Mouse (Mus musculus) left cerebral cortex, postnatal 4 days (tissue): ENCODE results near the gene Glyr1. TPM values are rescaled to one million over a fixed set of nuclear protein-coding genes. Genes with fewer than 3 reads are reported as not detected.

Source experiments
- DNase-seq: peaks from one replicate; pipeline ENCODE4 v3.0.0-alpha.2; 2022
- intact Hi-C: fragments of 180-260 bp; cut with DNase I; formaldehyde crosslinking; loops from one replicate; pipeline ENCODE4 v1.15.1; 2025
- total RNA-seq, 2 experiments: library from RNA; stranded (reverse); gene quantifications; 2 replicates each; pipeline ENCODE4 v1.2.3; 2021

The Glyr1 gene
- total RNA-seq, 2 experiments from 2014 or later: 143 to 146 TPM

DNA sequence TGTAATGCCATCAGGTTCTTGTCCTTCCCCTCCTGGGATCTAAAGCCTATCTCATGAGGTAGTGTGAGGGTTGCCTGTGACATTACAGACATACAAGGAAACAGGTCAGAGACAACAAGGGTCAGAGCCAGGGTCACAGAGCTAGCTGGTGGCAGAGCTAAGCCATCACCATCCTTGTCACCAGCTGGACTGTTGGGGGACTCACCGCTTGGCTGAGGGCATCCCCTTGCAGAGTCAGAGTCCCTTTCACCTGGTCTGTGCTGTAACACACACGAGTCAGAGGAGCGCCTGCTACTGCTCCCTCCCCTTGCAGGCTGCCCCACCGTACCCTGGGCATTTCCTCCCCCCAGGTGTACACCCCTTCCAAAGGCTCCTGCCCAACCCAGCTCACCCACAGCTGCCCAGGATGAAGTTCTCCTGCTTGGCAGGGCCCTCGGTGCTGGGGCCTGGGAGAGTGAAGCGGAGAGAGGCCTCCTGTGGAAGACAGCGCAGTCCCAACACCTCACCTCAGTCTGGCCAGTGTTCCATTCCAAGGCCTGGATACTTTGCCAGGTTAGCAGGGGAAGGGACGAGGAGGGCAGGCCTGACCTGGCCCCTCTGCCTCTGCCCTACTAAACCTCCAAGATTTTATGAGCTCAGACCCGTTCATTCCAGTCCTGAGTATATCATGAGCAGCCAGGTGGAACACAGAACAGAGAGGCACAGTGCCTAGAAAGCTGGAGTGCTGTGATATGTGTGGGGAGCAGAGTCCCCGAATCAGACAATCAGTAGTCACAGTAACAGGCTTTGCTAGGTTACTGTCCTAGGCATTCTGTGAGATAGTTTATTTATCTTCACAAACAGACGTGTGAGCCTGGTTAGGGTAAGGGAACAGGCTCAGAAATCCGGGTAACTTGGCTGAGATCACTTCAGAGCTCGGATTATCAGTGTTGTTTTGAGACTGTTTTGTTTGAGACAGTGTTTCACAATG lies 37.3 kb downstream of the Glyr1 start:
- intact Hi-C loops: no loop called here
- no peak for DNase-seq

- intact Hi-C loops: no loop called here
- DNase-seq: no peak
Observed at GRCm38 (mm10) chr16:5011285-5011684, 38.4 kb downstream of the Glyr1 start.

GRCm38 (mm10) chr16:5010371-5010935 lies 39.2 kb downstream of the Glyr1 start:
- DNase-seq: no peak
- intact Hi-C loops: no loop called here

DNA sequence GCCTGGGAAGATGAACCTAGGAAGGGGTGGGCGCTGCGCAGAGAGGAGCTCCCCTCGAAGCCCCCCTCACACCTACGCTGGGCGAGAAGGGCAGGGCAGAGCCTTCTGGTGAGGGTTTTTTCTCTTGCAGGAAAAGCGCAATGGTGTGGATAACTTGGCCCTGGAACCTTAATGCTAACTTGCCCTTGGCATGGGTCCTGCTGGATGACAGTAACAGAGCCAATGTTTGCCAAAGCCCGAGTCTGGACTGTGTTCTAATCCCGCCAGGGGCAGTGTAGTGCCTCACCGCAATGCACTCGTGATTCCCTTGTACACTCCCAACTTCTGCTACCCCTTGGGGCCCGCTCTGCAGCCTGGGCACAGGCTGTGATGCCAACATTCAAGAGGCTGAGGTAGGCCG lies 41.6 kb downstream of the Glyr1 start:
- intact Hi-C loops: no loop called here
- no peak for DNase-seq

- intact Hi-C loops: no loop called here
- DNase-seq: no peak
Observed at GRCm38 (mm10) chr16:5007492-5007891, 42.2 kb downstream of the Glyr1 start.

GRCm38 (mm10) chr16:5007067-5007466 lies 42.6 kb downstream of the Glyr1 start, which contains the start of gene Smim22:
TSS of gene Smim22 (plus strand) at chr16:5007288.
- intact Hi-C loops: no loop called here
- no peak for DNase-seq

- DNase-seq: no peak
- intact Hi-C loops: no loop called here
Observed at GRCm38 (mm10) chr16:5000611-5001010, 49.1 kb downstream of the Glyr1 start.

GRCm38 (mm10) chr16:4998984-4999383 lies 50.7 kb downstream of the Glyr1 start:
- intact Hi-C loops: no loop called here

DNA sequence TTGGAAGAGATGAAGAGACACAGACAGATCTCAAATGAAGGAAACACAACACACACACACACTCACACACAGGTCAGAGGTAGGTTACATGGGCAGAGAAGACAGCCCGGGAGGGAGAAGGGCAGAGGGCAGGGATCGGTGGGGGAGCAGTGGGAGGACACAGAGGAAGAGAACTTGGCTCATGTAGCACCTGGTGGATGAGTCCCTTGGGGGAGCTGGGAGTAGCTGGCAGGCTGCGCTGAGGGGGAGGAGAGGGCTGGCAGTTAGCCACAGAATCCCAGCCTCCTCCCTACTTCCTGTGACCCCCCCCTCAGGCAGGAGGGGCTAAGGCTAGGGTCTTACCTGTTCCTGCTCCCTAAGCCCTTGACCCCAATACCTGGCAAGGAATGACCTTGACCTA lies 52.1 kb downstream of the Glyr1 start, which contains the start of gene Sept12:
Gene Sept12 (minus strand): TSS at position 300 of the 400 bp plus-strand sequence.
- intact Hi-C loops: no loop called here
- no peak for DNase-seq

More at GRCm38 (mm10) chr16:4998984-4999383, 50.7 kb downstream of the Glyr1 start:
- no peak for DNase-seq

GRCm38 (mm10) chr16:4993276-4993675 lies 56.4 kb downstream of the Glyr1 start:
- DNase-seq: no peak
- intact Hi-C loops: no loop called here

GRCm38 (mm10) chr16:4984717-4985116 lies 64.9 kb downstream of the Glyr1 start:
- no peak for DNase-seq
- intact Hi-C loops: no loop called here

DNA sequence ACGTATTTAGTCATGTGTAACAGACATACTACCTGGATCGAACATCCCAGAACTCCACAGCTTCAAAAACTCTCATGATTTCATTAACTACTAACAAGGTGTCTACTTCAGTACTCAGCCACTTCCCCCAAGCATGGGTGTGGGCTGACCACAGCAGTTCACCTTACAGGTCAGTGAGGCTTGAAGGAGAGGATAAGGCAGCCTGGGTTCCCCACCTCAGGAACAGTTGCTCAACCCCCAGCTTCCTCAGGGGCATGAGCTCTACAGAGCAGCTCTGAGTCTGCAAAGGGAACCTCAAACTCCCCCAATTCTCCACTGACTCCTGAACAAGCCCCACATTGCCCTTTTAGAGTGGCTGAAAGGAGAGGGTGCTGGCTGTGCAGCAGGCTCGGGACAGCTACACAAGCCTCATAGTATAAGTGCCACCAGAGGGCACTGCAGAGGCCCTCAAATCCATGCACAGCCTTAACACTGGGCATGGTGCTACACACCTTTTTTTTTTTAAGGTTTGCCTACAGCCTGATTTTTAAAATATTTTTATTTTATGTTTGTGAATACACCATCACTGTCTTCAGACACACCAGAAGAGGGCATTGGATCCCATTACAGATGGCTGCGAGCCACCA lies 69.8 kb downstream of the Glyr1 start:
- intact Hi-C loops: loop anchor here (10.0 kb wide), 1 partner anchor 165 kb away; the partner anchor contains the start of gene Sec14l5
- DNase-seq: peak; percentile 17

DNA sequence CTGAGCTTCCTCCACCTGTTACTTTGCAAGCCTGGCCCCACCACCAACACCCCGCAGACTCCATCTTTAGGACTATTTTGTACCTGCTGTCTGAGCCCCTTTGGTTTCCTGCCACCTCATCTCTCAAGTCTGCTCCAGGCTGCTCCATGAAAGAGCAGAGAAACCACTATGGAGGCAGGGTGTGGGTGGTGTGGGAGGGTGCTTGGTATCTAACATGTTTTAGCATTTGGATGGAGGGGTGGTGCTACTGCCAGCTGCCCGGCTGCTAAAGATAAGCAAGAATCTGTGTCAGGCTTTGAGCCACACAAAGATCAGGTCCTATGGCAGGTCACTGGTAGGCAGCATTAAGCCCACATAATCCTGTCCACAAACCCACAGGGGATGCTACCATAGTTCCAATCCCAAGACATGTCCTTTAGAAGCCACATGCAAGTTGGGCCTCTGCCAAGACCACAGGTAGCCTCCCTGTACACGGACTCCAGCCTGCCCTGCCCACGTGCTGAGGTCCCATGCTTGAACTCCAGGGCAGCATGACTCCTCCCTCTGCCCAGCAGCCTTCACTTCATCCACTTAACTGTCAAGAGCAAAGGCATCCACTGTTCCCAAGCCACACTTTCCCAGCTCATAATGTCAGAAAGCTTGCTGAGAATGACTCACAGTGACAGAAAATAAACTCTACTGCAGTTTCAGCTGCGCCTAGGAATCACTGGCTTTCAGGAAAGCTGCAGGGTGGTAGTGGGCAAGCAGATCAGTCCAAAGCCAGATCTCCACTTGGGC lies 71.2 kb downstream of the Glyr1 start:
- DNase-seq: no peak
- intact Hi-C loops: loop anchor here (10.0 kb wide), 1 partner anchor 166 kb away; the partner anchor contains the start of gene Sec14l5

DNA sequence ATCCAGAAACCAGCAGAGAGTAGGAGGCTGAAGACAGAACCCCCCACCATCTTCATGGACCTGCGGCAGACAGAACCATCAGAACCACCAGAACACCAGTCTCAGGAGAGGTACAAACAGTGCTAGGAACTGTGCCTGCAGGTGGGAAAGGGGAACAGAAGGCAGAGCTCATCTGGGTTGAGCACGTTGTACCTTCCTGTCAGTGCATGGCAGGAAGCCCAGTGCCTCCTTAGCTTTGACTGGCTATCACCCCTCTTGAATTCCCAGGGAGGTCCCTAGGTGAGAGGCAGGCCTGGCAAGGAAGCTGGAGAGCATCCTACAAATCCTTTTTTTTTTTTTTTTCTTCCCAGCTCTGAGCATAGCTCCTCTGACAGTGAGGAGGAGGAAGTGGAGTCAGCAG lies 73.5 kb downstream of the Glyr1 start:
- intact Hi-C loops: loop anchor here (10.0 kb wide), 1 partner anchor 169 kb away; the partner anchor contains the start of gene Sec14l5
- no peak for DNase-seq

- DNase-seq: no peak
- intact Hi-C loops: loop anchor here (10.0 kb wide), 1 partner anchor 170 kb away; the partner anchor contains the start of gene Sec14l5
Observed at GRCm38 (mm10) chr16:4974521-4974920, 75.1 kb downstream of the Glyr1 start.

DNA sequence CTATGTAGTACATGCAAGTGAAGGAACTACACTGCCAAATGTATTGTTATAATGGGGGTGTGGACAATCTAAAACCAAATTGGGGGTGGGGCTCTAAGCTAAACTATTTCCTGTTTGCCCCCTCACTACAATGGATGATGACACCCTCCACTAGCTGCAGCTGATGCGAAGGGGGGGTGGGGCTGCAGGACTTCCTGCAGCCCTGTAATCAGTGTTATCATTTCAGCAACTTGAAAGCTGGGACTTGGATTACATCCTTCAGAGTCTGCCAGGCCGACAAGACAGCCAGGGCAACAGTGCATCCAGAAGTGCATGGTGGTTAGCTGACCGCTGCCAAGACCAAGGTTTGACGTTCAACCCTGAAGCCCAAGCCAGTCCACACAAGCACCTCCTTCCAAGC lies 78.0 kb downstream of the Glyr1 start:
- intact Hi-C loops: loop anchor here (10.0 kb wide), 1 partner anchor 173 kb away; the partner anchor contains the start of gene Sec14l5
- DNase-seq: no peak

- no peak for DNase-seq
- intact Hi-C loops: no loop called here
Observed at GRCm38 (mm10) chr16:4969055-4969843, 80.4 kb downstream of the Glyr1 start.

- no peak for DNase-seq
- intact Hi-C loops: no loop called here
Observed at GRCm38 (mm10) chr16:4968426-4968825, 81.2 kb downstream of the Glyr1 start.

GRCm38 (mm10) chr16:4965392-4966129 lies 84.1 kb downstream of the Glyr1 start:
- DNase-seq: no peak
- intact Hi-C loops: no loop called here
